Mouse (Mus musculus) stomach, postnatal 0 days (tissue): ENCODE results near the gene Coa7.

ENCODE experiments used
- CTCF ChIP-seq: IDR thresholded peaks from 2 replicates; pipeline ENCODE4 v1.5.1; 2016; ENCODE audit warnings: antibody characterized with exemption, low read depth, mild to moderate bottlenecking, moderate library complexity
- EP300 ChIP-seq: optimal IDR thresholded peaks from 2 replicates; pipeline ENCODE3; 2016; ENCODE audit warnings: antibody characterized with exemption

GRCm38 (mm10) chr4:108319747-108320146, 8.2 kb upstream of the Coa7 start:
- TF ChIP-seq EP300 (no peak), CTCF (peak; percentile 56)
